Mouse (Mus musculus) forebrain, embryonic 11.5 days (tissue): ENCODE data around the gene Ormdl3. TPM values are rescaled to one million over a fixed set of nuclear protein-coding genes. Genes with fewer than 3 reads are reported as not detected.

ENCODE experiments used
- ATAC-seq: fragments of 200-750 bp; cut with Nextera tagmentation; replicated peaks from 2 replicates; pipeline ENCODE4 v1.8.0; 2017; ENCODE audit warnings: moderate TSS enrichment; ENCODE audit not compliant: low FRiP score
- DNase-seq: peaks from one replicate; pipeline ENCODE4 v3.0.0-alpha.2; 2017; ENCODE audit warnings: low spot score
- H3K27ac ChIP-seq: fragments of 300-500 bp; sonication (generic); 2 replicates; pipeline ENCODE4 v1.5.1; 2014; ENCODE audit warnings: low read depth, low read length
- H3K27me3 ChIP-seq: fragments of 300-500 bp; sonication (generic); 2 replicates; pipeline ENCODE4 v1.6.1; 2014; ENCODE audit warnings: mild to moderate bottlenecking, low read length, mixed read lengths; ENCODE audit not compliant: control insufficient read depth, insufficient read depth
- H3K36me3 ChIP-seq: fragments of 300-500 bp; sonication (generic); 2 replicates; pipeline ENCODE4 v1.6.1; 2014; ENCODE audit warnings: mild to moderate bottlenecking, low read length, moderate library complexity, mixed read lengths; ENCODE audit not compliant: control insufficient read depth, insufficient read depth
- H3K4me1 ChIP-seq: fragments of 300-500 bp; sonication (generic); replicated peaks from 2 replicates; pipeline ENCODE4 v1.6.1; 2014; ENCODE audit warnings: low read length, mixed read lengths; ENCODE audit not compliant: control insufficient read depth, insufficient read depth
- H3K4me2 ChIP-seq: fragments of 300-500 bp; sonication (generic); 2 replicates; pipeline ENCODE4 v1.6.1; 2014; ENCODE audit warnings: low read depth, mild to moderate bottlenecking, low read length, moderate library complexity, mixed read lengths; ENCODE audit not compliant: severe bottlenecking
- H3K4me3 ChIP-seq: fragments of 300-500 bp; sonication (generic); 2 replicates; pipeline ENCODE4 v1.5.1; 2014; ENCODE audit warnings: low read depth, low read length
- H3K9ac ChIP-seq: fragments of 300-500 bp; sonication (generic); 2 replicates; pipeline ENCODE4 v1.6.1; 2014; ENCODE audit warnings: low read length
- H3K9me3 ChIP-seq: fragments of 300-500 bp; sonication (generic); 2 replicates; pipeline ENCODE4 v1.6.1; 2016; ENCODE audit warnings: low read length, mixed read lengths; ENCODE audit not compliant: control insufficient read depth
- WGBS: fragments of 180-500 bp; shearing (Covaris S2); extraction: QIAGEN DNeasy Blood & Tissue Kit; methylation state at CpG from one replicate; pipeline ENCODE4 v1.1.7; 2014; 5-methylcytosine and 5-hydroxymethylcytosine counted together
- polyA plus RNA-seq: library from polyadenylated mRNA; unstranded; fragments of >200 nt; fragmentation: Nextera tagmentation; extraction: Ambion mirVana; gene quantifications from 2 replicates; pipeline ENCODE4 v1.2.1, GENCODE M21; 2014

Ormdl3 gene
- polyA plus RNA-seq, 1 experiment from 2014 or later, result 8.6 TPM

DNA sequence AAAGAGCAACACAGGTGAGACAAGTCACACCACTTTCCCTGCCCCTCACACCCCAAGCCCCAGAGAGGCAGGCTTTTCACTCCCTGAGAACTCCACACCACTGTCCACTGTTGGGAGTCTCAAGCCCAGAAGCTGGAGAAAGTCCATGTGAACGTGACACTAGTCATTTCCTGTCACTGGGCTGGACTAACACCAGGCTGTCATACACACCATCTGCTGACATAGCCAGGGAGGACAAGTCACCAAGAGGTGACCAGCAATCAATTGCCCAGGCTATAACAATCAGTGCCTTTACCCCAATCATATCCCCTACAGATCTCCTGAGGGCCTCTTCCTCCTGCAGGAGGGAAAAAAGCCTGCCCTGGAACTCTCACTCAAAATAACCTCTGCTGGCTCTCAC lies 3.0 kb downstream of the Ormdl3 start:
- DNase-seq (no peak), ATAC-seq (no peak)
- no peak overlapping the region for H3K4me3 ChIP-seq
- H3K27ac ChIP-seq, result no peak overlapping the region
- no peak overlapping the region for H3K4me2 ChIP-seq
- no peaks in the 10 kb centered on the region; the same call in 1 of the 2 replicates for H3K36me3 ChIP-seq
- WGBS, result 71% methylated on average over 1 of the region's 1 CpGs
- no peak overlapping the region for H3K9ac ChIP-seq
- H3K4me1 ChIP-seq, result peaks cover 20% of the 10 kb centered on the region
- no peaks in the 10 kb centered on the region for H3K9me3 ChIP-seq
- no peaks in the 10 kb centered on the region for H3K27me3 ChIP-seq

- H3K27ac ChIP-seq, result no peak overlapping the region
- no peak for DNase-seq
These were observed 3.6 kb downstream of the Ormdl3 start for GRCm38 (mm10) chr11:98583571-98583970.

DNA sequence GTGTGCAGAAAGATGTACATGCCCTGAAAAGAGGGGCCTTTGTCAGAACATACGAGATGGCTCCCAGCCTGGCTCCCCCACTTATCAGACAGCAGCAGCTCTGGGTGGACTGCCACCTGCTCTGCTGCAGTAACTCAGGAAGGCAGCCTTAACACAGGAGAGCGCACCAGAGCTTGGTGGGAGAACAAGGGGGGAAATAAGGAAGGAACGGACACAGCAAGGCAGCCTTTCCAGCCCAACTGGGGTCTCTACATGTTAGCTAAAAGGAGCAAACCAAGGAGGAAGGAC lies 4.0 kb downstream of the Ormdl3 start:
- H3K27me3 ChIP-seq, result no peaks in the 10 kb centered on the region
- H3K4me1 ChIP-seq, result peaks cover 19% of the 10 kb centered on the region
- H3K36me3 ChIP-seq, result no peaks in the 10 kb centered on the region; the same call in 1 of the 2 replicates
- no peak overlapping the region for H3K9ac ChIP-seq
- H3K9me3 ChIP-seq, result no peaks in the 10 kb centered on the region
- 95% methylated on average over 3 of the region's 3 CpGs for WGBS
- no peak overlapping the region for H3K4me3 ChIP-seq
- H3K27ac ChIP-seq, result no peak overlapping the region
- no peak for ATAC-seq
- no peak for DNase-seq
- no peak overlapping the region for H3K4me2 ChIP-seq

More at GRCm38 (mm10) chr11:98583571-98583970, 3.6 kb downstream of the Ormdl3 start:
- Histone ChIP-seq H3K36me3 (no peaks in the 10 kb centered on the region; the same call in 1 of the 2 replicates), H3K9ac (no peak overlapping the region), H3K4me1 (peaks cover 20% of the 10 kb centered on the region), H3K9me3 (no peaks in the 10 kb centered on the region), H3K27me3 (no peaks in the 10 kb centered on the region), H3K4me3 (no peak overlapping the region), H3K4me2 (no peak overlapping the region)
- WGBS, result 37% methylated on average over 3 of the region's 3 CpGs
- ATAC-seq, result no peak

GRCm38 (mm10) chr11:98582551-98583264 lies 4.5 kb downstream of the Ormdl3 start:
- no peak overlapping the region for H3K4me3 ChIP-seq
- ATAC-seq (no peak), DNase-seq (no peak)
- no peaks in the 10 kb centered on the region for H3K9me3 ChIP-seq
- no peaks in the 10 kb centered on the region; the same call in 1 of the 2 replicates for H3K36me3 ChIP-seq
- WGBS, result 88% methylated on average over 12 of the region's 12 CpGs
- H3K9ac ChIP-seq, result no peak overlapping the region
- H3K4me1 ChIP-seq, result peaks cover 14% of the 10 kb centered on the region
- H3K27ac ChIP-seq, result no peak overlapping the region
- H3K4me2 ChIP-seq, result no peak overlapping the region
- no peaks in the 10 kb centered on the region for H3K27me3 ChIP-seq

DNA sequence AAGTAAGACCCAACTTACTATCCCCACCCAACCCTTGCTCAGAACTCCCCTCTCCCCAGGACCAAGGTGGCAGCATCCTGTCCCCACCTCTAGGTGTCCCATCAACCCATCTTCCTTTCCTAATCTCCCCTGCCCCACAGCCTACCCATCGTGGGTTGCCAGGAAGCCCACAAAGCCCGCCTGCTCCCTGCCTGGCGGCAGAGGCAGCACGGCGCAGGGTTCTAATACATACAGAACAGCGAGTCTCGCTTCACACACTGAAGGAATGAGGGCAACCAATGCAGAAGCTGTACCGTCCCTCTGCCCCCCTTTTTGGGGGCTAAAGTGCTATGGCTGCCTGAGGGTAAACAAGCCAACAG lies 5.2 kb downstream of the Ormdl3 start:
- H3K4me3 ChIP-seq, result no peak overlapping the region
- H3K4me2 ChIP-seq, result no peak overlapping the region
- no peak overlapping the region for H3K27ac ChIP-seq
- H3K9ac ChIP-seq, result no peak overlapping the region
- WGBS, result 78% methylated on average over 8 of the region's 8 CpGs
- H3K36me3 ChIP-seq, result no peaks in the 10 kb centered on the region; the same call in 1 of the 2 replicates
- H3K27me3 ChIP-seq, result no peaks in the 10 kb centered on the region
- peaks cover 11% of the 10 kb centered on the region; the same call in 1 of the 2 replicates for H3K4me1 ChIP-seq
- no peaks in the 10 kb centered on the region for H3K9me3 ChIP-seq
- no peak for DNase-seq
- no peak for ATAC-seq

DNA sequence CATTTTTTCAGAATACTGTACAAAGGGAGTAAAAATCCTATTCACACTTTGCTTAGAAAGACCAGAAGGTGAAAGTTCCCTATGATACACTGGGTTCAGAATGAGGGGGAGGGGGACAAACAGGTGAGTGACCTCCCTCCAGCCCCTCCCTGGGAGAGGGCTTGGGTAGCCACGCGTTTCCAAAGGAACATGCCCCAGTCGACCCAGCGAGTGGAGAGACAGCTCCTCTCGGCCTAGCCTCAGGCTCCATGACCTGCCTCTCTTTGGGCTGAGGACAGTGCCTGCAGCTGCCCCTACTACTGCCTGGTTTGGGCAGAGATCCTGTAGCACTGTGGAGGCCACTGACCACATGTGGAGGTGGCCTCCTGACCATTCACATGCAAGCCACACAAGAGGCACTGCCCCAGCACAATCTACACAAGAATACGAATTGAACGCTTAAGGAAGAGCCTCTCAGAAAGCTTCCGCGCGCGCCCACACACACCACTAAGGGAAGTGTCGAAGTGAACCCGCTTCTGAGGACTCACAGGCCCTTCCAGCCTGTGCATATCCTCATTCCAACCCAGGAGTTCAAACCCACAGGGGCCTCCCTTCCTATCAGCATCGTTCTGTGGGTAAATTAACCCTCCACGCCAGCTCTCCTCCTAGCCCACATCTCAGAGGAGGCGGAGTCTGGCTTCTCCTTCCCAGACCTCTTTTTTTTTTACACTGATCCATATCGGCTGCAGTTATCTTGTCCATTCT lies 5.7 kb downstream of the Ormdl3 start:
- H3K36me3 ChIP-seq, result no peaks in the 10 kb centered on the region; the same call in 1 of the 2 replicates
- no peak overlapping the region for H3K4me2 ChIP-seq
- H3K27me3 ChIP-seq, result no peaks in the 10 kb centered on the region
- H3K27ac ChIP-seq, result no peak overlapping the region
- H3K9me3 ChIP-seq, result no peaks in the 10 kb centered on the region
- DNase-seq (no peak), ATAC-seq (no peak)
- 72% methylated on average over 17 of the region's 17 CpGs for WGBS
- H3K4me1 ChIP-seq, result peaks cover 11% of the 10 kb centered on the region; the same call in 1 of the 2 replicates
- H3K4me3 ChIP-seq, result no peak overlapping the region
- H3K9ac ChIP-seq, result no peak overlapping the region

DNA sequence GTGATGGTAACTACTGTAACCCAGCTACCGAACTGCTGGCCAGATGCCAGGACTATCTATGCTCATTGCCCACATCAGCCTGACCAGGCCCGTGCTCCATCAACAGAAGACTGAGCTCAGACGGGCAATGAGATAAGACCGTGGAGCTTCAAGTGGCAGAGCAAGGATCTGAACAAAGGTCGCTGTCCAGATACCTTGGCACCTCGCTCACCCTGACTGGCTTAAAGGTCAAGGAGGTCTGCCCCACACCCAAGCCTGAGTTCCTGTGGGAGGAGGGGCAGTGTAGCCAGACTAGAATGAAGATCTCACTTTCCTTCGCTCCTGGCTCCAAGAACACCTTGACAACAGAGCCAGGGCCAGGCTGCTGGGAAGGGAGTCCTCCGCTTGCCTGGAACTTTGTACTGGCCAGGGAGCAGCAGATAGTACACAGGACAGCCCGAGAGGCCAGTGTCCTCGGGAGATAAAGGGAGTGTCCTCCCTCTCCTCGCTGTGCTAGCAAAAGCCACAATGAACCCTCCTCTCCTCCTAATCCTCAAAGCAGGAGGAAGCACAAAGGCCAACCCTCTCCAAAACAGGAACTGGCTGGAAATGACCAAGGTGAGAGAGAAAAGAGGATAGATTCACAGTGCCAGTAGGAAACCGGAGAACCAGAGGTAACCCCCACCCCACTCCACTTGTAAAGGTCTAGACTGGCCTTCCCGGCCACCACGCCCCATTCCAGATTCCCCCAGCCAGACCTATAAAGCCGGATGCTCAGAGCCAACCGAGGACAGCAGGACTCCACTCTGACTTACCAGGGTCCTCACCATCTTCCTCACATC lies 6.7 kb downstream of the Ormdl3 start:
- Histone ChIP-seq H3K4me1 (peaks cover 1% of the 10 kb centered on the region; the same call in 1 of the 2 replicates), H3K27ac (no peak overlapping the region), H3K4me2 (no peak overlapping the region), H3K27me3 (no peaks in the 10 kb centered on the region), H3K9ac (no peak overlapping the region), H3K36me3 (no peaks in the 10 kb centered on the region; the same call in 1 of the 2 replicates), H3K9me3 (no peaks in the 10 kb centered on the region), H3K4me3 (no peak overlapping the region)
- DNase-seq (no peak), ATAC-seq (no peak)
- WGBS, result 70% methylated on average over 16 of the region's 16 CpGs

DNA sequence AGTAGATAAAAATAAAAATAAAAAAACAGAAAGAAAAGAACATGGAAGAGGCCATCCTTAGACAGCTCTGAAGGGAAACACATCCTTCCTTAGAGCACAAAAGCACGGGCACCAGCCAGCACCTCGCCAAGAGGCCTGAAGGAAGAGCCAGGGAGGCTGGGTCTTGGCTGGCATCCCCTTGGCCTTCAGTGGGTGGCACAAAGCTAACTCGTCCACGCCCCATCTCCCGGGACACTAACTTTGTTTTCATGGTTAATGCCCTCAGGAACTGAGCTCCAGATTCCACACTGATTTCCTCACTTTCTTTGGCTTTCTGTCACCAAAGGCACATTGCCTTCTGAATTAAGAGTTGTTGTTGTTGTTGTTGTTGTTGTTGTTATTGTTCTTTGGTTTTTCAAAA lies 9.4 kb downstream of the Ormdl3 start:
- DNase-seq, result no peak
- 87% methylated on average over 5 of the region's 5 CpGs for WGBS
- ATAC-seq, result no peak

More for the DNA sequence above, 9.4 kb downstream of the Ormdl3 start:
- Histone ChIP-seq H3K36me3 (no peaks in the 10 kb centered on the region; the same call in 1 of the 2 replicates), H3K9me3 (no peaks in the 10 kb centered on the region), H3K4me1 (no peaks in the 10 kb centered on the region), H3K9ac (no peak overlapping the region), H3K27me3 (no peaks in the 10 kb centered on the region), H3K4me2 (no peak overlapping the region), H3K27ac (no peak overlapping the region), H3K4me3 (no peak overlapping the region)
